Mouse (Mus musculus) spleen, postnatal 10 days (tissue): ENCODE measurements around the gene Tas1r3.

Experiments used
- DNase-seq, 2 experiments: peaks; one replicate each; pipeline ENCODE4 v3.0.0; 2021 to 2022; ENCODE audit warnings: low spot score in 2 of 2

The Tas1r3 gene

DNA sequence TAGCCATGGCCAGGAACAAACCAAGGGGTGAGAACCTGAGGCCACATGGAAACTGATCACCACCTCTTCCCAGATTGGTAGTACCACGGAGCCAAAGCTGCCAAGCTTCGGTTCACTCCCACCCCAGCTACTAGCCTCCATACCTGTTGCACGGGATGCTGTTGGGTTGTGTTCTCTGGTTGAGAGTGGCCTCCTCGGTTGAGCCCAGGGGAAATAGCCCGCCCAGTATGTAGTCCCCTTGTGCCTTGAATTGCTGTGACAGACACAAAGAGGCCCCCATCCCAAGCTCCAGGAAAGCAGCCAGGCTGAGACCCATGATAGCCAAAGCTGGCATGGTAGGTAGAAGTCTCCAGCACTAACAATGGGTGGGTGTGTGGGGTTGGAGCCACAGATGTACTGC lies at the start of gene Tas1r3:
TSS of gene Tas1r3 (minus strand) at position 362 of the 400 bp plus-strand sequence.
- peak in 1 of 2 experiments; percentile 9 for DNase-seq

DNA sequence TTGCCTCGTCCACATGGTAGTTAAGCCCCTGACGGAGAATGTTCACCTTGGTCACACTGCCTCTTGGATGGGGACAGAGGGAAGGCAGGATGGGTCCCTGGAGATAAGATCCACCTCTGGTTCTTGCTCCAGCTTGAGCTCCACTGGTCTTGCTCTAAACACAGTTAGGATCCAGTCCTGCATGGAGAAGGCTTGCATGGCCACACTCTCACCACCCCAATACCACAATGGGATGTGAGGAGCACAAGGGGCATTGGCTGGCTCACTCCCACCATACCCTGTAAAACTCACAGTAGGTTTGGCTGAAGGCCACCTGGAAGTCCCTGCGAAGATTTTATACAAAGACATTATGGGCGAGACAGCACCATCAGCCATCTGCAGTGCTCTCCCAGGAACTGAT lies 45.6 kb upstream of the Tas1r3 start:
- no peak for DNase-seq

DNA sequence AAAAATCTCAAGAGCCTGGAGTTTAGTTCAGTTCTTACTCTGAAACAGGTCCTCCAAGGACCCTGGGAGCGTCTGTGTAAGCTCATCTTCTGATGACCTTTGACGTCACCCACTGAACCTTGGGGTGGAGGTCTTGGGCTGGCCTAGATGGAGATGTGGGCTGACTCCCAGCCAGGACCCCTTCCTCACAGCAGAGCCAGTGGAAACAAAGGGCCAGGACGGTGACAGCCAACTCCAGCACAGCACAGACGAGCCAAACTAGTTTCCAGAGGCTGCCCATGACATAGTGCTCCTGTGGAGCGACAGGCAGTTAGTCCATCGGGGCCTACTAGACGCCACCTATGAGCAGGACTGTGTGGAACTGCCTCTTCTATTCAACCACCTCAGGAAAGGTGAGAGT lies 45.1 kb upstream of the Tas1r3 start:
- DNase-seq, result peak in 1 of 2 experiments; percentile 13

DNA sequence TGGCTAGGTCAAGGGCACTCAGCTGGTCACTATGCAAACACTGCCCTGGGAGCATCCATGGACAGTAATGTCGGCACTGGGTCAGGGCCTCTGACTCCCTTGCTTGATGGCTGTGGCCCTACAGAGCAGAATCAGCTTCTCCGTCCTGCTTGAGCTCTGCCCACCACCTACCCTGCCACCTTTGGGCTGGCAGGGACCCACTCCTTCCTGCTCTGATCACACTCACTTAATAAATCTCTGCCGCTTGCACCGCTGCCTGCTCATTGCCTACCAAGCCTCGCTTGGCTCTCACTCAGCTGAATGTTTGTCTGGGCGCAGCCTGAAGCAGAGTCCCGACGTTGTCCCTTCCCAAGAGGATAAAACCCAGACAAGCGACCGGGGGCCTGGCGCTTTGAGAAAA lies 43.8 kb upstream of the Tas1r3 start:
- DNase-seq, result no peak

DNA sequence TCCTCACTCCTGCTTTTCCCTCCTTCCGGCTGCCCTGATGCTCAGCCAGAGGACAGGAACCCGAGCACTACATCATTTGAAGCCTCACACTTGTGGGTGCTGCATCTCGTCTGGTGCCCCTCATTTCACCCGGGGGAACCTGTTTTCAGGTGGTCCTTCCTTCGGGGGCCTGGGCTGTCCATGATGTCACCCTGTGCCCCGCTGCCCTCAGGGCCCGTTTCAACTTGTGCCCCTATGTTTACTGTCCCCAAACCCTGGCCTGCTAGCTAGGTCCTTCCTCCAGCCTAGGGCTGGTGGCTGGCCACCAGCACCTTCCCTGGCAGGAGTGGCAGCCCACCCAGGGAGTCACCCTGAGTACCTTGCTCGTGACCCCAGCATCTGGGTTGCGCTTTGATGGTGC lies 43.0 kb upstream of the Tas1r3 start:
- DNase-seq, result peak in 1 of 2 experiments; percentile 12

DNA sequence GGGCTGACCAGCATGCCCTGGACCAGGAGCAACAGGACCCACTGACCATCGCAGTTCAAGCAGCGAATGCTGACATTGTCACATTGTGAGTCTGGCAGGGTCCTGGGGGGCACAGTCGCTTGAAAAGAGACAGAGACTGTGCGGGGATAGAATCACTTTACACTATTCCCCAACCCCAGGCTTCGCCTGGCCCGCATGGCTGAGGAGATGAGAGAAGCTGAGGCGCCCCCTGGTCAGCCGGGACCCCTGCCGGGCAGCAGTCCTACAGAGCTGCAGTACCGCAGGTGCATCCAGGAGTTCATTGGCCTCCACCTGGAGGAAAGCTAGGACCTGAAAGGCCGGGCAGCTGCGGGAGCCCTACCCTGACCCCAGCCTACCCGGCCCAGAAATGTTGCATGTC lies 42.5 kb upstream of the Tas1r3 start:
- DNase-seq, result peak in 1 of 2 experiments; percentile 12

DNA sequence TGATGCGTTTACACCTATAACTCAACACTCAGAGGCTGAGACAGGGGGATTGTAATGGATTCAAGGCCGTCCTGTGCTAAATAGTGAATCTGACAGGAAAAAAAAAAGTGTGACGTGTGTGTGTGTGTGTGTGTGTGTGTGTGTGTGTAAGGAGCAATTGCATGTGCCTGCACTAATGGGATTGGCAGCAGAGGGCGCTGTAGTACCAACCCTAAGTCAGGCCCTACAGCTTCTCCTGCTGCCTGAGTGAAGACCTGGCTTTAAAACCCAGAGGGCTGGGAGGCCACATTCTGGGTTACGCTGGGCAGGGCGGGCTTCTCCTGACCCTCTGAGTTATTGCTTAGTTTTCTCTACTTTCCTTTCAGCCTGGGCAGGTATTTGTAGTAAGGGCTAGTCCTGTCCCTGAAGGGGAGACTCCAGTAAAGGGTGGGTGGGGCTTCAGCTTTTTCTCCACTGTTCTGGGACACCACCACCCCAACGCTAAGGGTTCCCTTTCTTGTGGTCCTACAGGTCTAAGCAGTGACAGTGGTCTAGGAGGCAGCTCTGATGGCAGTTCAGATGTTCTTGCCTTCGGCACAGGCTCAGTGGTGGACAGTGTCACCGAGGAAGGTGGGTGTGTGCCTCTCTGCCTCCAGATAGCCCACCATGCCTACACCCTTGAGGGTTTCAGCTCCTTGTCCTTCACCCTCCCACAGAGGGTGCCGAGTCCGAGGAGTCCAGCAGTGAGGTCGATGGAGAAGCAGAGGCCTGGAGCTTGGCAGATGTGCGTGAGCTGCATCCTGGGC lies 41.3 kb upstream of the Tas1r3 start:
- peak; percentile 12 to 60 for DNase-seq

DNA sequence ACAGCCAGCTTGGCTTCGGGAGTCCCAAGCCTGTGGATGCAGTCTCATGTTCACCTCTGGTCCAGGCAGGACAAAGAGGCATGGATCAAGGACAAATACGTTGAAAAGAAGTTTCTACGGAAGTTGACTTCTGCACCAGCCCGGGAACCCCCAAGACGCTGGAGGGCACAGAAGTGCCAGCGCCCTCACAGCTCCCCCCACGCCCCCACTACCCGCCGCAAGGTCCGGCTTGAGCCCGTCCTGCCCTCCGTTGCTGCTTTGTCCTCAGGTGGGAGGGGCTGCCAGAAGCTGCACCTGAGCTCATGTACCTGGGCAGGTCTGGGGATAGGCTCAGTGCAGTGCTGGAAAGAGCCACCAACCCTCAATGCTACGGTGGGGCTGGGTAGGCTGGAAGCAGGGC lies 40.1 kb upstream of the Tas1r3 start:
- DNase-seq, result peak; percentile 2 to 11

DNA sequence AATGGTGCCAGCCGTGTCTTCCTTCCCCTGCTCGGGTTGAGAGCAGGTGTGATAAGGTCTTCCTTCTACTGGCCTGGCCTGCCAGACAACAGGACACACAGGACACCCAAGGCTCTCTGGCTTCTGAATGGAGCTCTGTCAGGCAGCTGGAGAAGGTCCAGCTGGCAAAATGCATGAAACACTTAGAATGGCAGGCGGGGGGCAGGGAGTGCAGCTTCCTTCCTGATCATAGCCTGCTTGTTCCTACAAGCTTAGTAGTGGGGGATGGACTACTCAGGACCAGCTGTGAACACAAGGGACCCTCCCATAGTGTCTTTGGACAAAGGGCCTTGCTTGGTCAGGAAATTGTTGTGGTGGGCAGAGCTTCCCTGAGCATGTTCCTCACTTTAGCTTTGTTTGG lies 38.0 kb upstream of the Tas1r3 start:
- DNase-seq, result peak in 1 of 2 experiments; percentile 22

DNA sequence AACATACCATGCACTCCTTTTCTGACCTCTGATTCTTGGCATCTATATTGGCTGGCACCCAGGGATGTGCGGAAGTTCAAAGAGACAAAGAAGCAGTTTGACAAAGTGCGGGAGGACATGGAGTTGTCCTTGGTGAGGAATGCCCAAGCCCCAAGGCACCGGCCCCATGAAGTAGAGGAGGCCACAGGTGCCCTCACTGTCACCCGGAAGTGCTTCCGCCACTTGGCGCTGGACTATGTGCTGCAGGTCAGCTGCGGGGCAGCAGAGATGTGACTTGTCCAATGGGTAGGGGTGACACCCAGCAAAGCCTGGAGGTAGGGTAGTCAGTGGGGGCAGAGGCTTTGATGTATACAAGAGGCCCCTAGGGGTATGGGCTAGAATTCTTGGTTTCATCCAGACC lies 36.2 kb upstream of the Tas1r3 start:
- DNase-seq, result peak in 1 of 2 experiments; percentile 3

DNA sequence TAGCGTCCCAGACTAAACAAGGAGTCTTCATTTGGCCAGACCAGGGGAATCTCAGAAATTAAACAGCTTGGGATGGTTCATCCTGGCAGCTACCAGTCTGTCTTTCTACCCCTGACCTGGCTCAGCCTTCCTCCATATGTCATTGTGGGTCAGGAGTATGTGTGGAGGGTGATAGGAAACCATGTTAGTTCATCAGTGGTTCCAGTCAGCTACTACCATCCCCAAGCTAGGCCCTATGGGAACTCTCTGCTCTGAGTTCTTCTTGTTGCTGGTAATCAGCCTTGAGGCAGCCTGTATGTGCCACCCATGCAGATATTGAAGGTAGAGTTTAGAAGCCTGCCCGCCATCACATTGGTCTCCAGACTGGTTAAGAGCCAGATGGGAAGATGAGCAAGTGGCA lies 35.2 kb upstream of the Tas1r3 start:
- DNase-seq, result no peak

DNA sequence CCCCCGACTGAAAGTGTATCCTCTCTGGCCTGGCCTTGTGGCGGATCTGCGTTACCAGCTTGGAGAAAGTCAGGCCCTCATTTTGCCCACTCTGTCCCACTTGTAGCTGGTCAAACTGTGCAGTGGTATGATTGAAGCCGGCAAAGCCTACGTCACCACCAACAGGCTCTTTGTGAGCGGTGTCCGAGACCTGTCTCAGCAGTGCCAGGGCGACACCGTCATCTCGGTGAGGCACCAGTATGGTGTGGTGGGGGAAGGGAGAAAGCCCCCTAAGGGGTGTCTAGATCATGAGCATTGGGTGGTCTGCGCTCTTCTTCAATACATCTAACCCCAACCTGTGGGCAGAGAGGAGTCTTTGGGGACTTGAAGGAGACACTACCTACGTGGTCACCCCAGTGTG lies 33.3 kb upstream of the Tas1r3 start:
- DNase-seq, result peak in 1 of 2 experiments; percentile 12

DNA sequence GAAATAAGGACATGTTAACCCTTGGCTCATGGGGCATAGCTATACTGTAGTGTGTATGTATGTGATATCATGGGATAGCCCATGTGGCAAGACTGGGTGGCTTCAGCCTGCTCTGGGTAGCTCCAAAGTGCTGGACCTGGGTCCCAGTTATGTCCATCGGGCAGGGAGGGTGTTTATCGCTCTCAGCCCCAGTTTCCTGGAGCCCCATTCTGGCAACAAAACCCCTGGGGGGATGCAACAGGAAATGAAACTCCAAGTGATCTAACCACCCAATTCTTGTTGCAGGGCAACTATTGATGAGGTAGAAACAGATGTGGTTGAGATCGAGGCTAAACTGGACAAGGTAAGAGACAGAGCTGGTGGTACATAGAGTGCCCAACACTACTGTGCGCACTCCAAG lies 32.7 kb upstream of the Tas1r3 start:
- peak; percentile 5 to 46 for DNase-seq

DNA sequence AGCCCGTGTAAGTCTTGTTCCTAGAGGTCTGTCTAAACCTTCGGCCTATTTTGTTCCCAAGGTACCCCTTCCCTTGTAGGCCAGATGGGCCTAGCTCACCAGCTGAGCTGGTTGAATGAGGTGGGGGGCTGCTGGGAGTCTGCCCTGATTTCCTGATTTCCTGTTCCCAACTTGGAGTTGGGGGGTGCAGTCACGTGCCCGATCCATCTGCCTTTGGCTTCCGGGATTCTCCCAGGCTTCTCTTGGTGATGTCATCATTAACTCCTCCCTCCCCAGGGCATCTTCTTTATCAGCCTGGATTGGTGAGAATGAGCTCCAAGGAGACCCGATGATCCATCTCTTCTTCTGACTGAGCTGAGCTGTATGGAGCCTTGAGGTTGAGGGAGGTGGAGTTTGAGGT lies 32.1 kb upstream of the Tas1r3 start:
- peak; percentile 10 to 34 for DNase-seq

DNA sequence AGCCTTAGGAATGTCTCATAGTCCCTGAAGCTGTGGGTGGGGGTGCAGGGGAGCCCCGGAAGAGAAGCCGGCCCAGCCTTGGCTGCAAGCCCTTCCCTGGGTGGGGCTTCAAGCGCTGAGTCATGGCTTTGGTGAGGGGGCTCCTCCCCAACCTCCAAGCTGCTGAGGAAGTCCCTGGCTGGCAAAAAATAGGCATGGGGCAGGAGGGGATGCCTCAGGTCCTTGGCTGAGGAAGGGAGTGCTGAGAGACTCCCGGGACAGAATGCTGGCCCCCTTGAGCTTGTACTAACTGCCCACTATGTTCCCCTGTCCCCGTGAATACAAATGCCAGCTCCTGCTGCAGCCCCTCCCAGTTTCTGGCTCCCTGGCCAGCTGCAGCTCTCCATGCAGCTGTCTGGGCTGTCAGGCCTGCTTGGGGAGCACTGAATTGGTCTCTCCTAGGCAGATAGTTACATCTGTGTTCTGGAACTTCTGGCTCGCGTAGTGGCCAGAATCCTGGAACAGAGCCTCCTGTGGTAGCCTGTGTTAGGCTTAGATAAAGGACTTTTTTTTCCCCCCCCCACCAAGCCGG lies 31.2 kb upstream of the Tas1r3 start:
- DNase-seq, result peak; percentile 72 to 81

DNA sequence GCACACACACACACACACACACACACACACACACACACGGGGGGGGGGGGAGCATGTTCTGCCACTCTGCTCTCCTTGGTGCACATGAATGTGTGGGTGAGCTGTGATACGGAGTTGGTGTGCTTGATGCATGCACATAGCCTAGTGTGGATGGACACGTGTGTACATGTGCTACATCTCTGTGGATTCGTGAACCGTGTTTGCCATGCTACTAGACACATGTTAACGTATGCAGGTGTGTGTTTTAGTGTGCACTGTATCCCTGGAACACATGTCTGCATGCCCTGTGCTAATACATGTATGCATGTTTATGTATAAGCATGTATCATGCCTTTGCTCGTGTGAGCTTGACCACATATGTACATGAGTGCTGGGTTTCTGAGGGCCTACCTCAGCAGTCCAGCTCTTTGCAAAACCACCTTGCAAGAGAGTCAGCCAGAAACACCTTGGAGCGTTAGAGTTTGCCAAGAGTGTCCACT lies 30.1 kb upstream of the Tas1r3 start:
- peak; percentile 15 to 24 for DNase-seq

DNA sequence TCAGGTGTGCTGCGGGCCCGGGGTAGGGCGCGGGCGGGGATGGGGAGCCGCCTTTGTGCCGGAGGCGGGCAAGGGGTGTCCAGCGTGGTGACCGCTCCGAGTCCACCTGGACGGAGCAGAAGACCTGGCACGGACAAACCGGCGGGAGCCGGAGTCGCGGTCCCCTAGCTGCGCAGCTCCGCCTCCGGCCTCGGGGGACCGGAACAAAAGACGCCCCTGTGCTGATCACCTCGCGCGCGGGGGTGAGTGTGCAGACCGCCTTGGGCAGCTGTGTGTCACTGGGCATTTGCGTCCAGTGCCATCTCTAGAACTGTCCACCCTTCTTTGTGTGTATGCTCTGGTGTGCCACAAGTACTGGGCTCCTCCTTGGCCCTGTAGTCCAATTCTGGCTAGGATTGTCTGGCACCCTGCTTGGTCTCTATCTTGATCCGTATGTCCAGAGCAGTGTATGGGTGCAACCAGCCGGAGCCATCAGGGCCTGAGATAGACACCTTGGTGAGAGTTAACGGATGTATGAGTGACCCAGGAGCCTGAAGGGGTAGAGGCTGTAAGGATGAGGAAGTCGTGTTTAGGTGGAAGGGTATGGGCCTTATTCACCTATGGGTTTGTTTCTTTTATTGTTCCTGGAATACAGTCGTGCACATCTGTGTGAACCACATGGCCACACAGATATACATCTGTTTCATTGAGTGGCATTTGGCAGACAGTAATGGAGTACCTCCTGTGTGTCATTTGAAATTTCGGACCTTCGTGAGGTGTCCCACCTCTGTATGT lies 29.5 kb upstream of the Tas1r3 start:
- DNase-seq, result peak in 1 of 2 experiments; percentile 71

DNA sequence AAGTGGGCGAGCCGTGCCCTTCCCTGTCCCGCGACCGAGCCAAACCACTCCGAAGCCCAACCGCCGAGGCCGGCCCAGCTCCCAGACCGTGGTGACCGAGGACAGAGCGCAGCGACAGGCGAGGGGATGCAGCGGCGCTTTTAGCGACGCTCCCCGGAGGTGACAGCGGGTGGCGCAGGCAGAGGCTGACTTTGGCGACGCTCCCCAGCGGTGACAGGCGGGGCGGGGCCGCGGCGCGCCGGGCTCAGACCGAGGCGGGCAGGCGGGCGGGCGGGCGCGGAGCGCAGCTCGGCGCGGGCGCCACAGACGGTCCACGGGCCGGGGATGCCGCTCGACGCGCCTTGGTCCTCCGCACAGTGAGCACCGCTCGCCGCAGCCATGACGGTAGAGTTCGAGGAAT lies 28.9 kb upstream of the Tas1r3 start:
- DNase-seq, result peak in 1 of 2 experiments; percentile 91

DNA sequence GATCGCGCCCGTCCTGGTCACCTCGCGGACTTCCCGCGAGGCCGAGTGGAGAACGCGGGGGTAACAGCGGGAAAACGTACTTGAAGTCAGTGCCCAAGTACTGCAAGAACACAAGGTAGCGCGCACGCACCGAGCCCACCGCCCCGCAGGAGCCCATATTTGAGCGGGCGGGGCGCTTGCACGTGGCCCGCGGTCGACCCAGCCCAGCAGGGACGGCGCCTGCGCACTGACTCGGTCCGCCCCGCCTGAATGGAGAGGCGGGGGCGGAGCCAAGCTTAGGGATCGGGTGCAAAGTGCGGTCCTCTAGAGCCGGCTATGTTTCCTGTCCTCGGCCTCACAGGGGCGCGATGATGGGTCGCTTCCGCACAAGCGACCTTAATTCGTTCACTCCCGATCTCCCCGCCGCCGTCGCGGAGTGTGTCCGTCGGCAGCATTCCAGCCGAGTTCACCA lies 28.4 kb upstream of the Tas1r3 start, which contains the start of the genes Pusl1 and Acap3:
TSS of gene Pusl1 (minus strand) at position 231 of the 451 bp plus-strand sequence.
TSS of gene Acap3 (plus strand) at position 272 of the 451 bp plus-strand sequence.
- DNase-seq, result peak; percentile 97 to 99

DNA sequence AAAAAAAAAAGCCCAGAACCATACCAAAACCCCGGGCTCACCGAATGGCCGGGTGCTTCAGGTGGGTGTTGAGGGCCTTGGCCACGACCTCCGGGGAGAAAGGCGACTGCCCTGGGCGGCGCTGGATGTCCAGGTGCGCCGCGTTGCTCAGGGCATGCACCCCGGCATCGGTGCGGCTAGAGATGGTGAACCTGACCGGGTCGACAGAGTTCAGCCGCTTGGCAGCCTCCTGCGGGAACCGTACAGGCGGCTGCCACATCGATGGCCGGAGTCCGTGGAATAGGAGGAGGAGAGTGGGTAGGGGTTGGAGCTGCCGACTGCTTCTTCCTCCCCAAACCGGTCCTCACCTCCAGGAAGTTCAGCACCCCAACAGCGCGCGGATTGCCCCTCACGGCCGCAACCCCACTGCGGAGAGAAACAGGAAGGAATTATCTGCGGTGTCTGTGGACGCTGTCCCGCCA lies 27.9 kb upstream of the Tas1r3 start:
- DNase-seq, result peak in 1 of 2 experiments; percentile 48

DNA sequence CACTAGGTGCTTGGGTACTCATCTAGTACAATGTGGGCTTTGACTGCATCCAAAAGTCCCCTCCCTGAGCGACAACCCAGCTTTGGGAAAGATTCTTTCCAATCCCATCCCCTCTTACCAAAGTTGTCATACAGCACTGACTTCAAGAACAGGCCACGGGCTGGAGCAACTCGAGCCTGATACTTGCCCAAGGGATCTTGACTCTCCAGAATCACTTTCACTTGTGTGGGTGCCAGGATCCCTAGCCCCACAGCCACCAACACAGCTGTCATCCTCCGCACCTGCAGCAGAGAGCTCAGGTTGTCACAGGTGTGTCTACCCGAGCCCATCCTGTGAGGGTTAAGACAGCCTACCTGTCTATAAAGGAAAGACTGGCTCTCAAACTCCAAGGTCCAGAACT lies 26.2 kb upstream of the Tas1r3 start:
- DNase-seq, result peak in 1 of 2 experiments; percentile 11

DNA sequence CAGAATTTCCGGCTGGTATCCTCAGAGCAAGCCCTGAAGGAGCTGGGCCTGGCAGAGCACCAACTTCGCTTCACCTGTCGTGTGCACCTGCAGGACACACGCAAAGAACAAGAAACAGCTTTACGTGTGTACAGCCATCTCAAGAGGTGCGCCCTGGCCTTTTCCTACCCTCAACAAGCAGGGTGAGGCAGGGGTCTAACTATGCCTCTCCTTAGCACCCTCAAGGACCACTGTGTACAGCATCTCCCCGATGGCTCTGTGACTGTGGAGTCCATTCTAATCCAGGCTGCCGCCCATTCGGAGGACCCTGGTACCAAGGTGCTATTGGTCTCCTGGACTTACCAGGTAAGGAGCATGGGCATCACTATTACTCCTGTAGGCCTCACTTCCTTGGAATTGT lies 25.0 kb upstream of the Tas1r3 start:
- DNase-seq, result peak in 1 of 2 experiments; percentile 12
